Mouse (Mus musculus): ENCODE results near the gene Olfr324. TPM values are rescaled to one million over a fixed set of nuclear protein-coding genes. Genes with fewer than 3 reads are reported as not detected.

The Olfr324 gene
- polyA plus RNA-seq, 1 experiment, result not detected

DNA sequence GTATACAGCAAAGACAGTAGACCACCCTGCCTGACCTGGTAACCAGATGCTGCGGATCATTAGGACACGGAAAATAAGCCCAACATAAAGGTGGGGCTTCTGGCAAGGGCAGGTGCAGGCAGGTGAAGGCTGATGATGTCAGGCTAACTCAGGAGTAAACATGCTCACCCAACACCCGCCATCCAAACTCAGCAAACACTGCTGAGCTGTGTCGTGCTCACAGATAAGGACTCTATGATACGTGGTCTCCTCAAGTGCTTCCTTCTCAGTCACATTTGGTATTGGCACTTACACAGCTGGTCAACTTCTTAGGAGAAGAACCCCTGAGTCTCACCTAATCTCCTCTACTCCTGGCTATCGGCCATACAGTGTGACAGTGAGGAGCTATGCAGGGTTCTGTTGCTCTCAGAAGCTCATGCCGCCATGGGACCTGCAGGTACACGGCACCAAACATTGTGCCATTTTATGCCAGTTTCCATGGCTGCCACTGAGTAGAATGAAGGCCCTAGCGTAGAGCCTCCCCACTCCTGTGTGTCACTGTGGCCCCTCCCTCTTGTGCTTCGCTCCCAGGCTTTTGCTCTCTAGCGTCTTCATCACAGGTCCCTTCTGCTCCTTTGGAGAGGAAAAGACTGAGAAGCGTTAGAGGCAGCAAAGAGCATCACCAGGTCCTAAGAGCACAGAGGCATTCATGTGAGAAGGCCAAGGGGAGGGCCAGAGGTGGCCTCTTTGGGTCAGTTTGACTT lies 11.4 kb downstream of the Olfr324 start:
- WGBS, result 32% methylated on average over 12 of the region's 12 CpGs

DNA sequence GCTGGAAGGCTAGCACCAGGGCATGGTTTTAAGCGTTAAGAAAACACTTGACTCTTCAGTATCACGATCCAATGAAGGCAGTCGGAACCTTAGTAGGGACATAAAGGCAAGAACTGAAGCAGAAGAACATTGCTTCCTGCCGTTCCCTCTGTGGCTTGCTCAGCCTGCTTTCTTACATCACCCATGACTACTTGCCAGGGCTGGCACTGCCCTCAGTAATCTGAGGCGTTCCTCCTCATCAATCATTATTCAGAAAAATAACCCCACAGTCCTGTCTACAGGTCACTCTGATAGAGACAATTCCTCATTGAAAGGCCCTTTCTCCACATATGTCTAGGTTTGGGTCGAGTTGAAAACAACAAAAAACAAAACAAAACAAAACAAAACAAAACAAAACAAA lies 12.1 kb downstream of the Olfr324 start:
- TF ChIP-seq POLR2A (IDR thresholded peaks at IDR 0.05; ENCODE audit: low read depth, low read length) (no peak), CTCF (IDR thresholded peaks at IDR 0.05; ENCODE audit: extremely low read depth, insufficient read length, insufficient replicate concordance, low read depth, low read length) (no peak)
- peak overlapping the region; percentile 48 for H3K27ac ChIP-seq (ENCODE audit: insufficient read depth, low read depth, low read length)
- 0 out of 2 replicates have a peak, but pooled peaks cover 2% of the 10 kb centered on the region for H3K36me3 ChIP-seq (ENCODE audit: control insufficient read depth, insufficient read depth, low read length)
- WGBS, result 34% methylated on average over 6 of the region's 6 CpGs
- H3K27me3 ChIP-seq (ENCODE audit: control insufficient read depth, insufficient read depth, low read length), result no peaks in the 10 kb centered on the region
- peaks cover 37% of the 10 kb centered on the region for H3K4me1 ChIP-seq (ENCODE audit: control insufficient read depth, insufficient read depth, insufficient read length, low read length)
- no peak overlapping the region for H3K4me3 ChIP-seq (ENCODE audit: low read depth, low read length)

More for the DNA sequence above, 11.4 kb downstream of the Olfr324 start:
- Histone ChIP-seq H3K4me1 (ENCODE audit: control insufficient read depth, insufficient read depth, insufficient read length, low read length) (peaks cover 37% of the 10 kb centered on the region), H3K27me3 (ENCODE audit: control insufficient read depth, insufficient read depth, low read length) (no peaks in the 10 kb centered on the region), H3K4me3 (ENCODE audit: low read depth, low read length) (no peak overlapping the region), H3K27ac (ENCODE audit: insufficient read depth, low read depth, low read length) (peak overlapping the region; percentile 48), H3K36me3 (ENCODE audit: control insufficient read depth, insufficient read depth, low read length) (0 out of 2 replicates have a peak, but pooled peaks cover 2% of the 10 kb centered on the region)
- TF ChIP-seq POLR2A (IDR thresholded peaks at IDR 0.05; ENCODE audit: low read depth, low read length), result no peak
- TF ChIP-seq CTCF (IDR thresholded peaks at IDR 0.05; ENCODE audit: extremely low read depth, insufficient read length, insufficient replicate concordance, low read depth, low read length), result no peak

GRCm38 (mm10) chr11:58613359-58613758 lies 18.4 kb downstream of the Olfr324 start:
- Histone ChIP-seq H3K4me3 (ENCODE audit: low read depth, low read length) (no peak overlapping the region), H3K36me3 (ENCODE audit: control insufficient read depth, insufficient read depth, low read length) (no peaks in the 10 kb centered on the region), H3K27me3 (ENCODE audit: control insufficient read depth, insufficient read depth, low read length) (no peaks in the 10 kb centered on the region), H3K4me1 (ENCODE audit: control insufficient read depth, insufficient read depth, insufficient read length, low read length) (peaks cover 49% of the 10 kb centered on the region), H3K27ac (ENCODE audit: insufficient read depth, low read depth, low read length) (peak overlapping the region; percentile 76; the same call in 1 of the 2 replicates)
- TF ChIP-seq CTCF (IDR thresholded peaks at IDR 0.05; ENCODE audit: extremely low read depth, insufficient read length, insufficient replicate concordance, low read depth, low read length) (no peak), POLR2A (IDR thresholded peaks at IDR 0.05; ENCODE audit: low read depth, low read length) (no peak)
- WGBS, result 25% methylated on average over 3 of the region's 3 CpGs

- Histone ChIP-seq H3K36me3 (ENCODE audit: control insufficient read depth, insufficient read depth, low read length) (no peaks in the 10 kb centered on the region), H3K4me3 (ENCODE audit: low read depth, low read length) (no peak overlapping the region), H3K4me1 (ENCODE audit: control insufficient read depth, insufficient read depth, insufficient read length, low read length) (peaks cover 52% of the 10 kb centered on the region), H3K27ac (ENCODE audit: insufficient read depth, low read depth, low read length) (peak overlapping the region; percentile 76), H3K27me3 (ENCODE audit: control insufficient read depth, insufficient read depth, low read length) (no peaks in the 10 kb centered on the region)
- TF ChIP-seq POLR2A (IDR thresholded peaks at IDR 0.05; ENCODE audit: low read depth, low read length) (no peak), CTCF (IDR thresholded peaks at IDR 0.05; ENCODE audit: extremely low read depth, insufficient read length, insufficient replicate concordance, low read depth, low read length) (no peak)
Observed at GRCm38 (mm10) chr11:58614526-58614925, 19.6 kb downstream of the Olfr324 start.

GRCm38 (mm10) chr11:58615975-58616374 lies 21.1 kb downstream of the Olfr324 start, which contains the start of gene 2210407C18Rik:
TSS of gene 2210407C18Rik (minus strand) at chr11:58616075.
- Histone ChIP-seq H3K4me3 (ENCODE audit: low read depth, low read length) (no peak within 1 kb of the TSS), H3K27me3 (ENCODE audit: control insufficient read depth, insufficient read depth, low read length) (no peaks in the 10 kb centered on the region), H3K36me3 (ENCODE audit: control insufficient read depth, insufficient read depth, low read length) (no peaks in the 10 kb centered on the region), H3K27ac (ENCODE audit: insufficient read depth, low read depth, low read length) (no peak within 1 kb of the TSS), H3K4me1 (ENCODE audit: control insufficient read depth, insufficient read depth, insufficient read length, low read length) (peaks cover 45% of the 10 kb centered on the region; the same call in 1 of the 2 replicates)
- 84% methylated on average over 4 of the region's 4 CpGs for WGBS
- TF ChIP-seq CTCF (IDR thresholded peaks at IDR 0.05; ENCODE audit: extremely low read depth, insufficient read length, insufficient replicate concordance, low read depth, low read length) (no peak), POLR2A (IDR thresholded peaks at IDR 0.05; ENCODE audit: low read depth, low read length) (no peak)

- 15% methylated on average over 3 of the region's 3 CpGs for WGBS
- Histone ChIP-seq H3K4me3 (ENCODE audit: low read depth, low read length) (no peak overlapping the region), H3K36me3 (ENCODE audit: control insufficient read depth, insufficient read depth, low read length) (no peaks in the 10 kb centered on the region), H3K27me3 (ENCODE audit: control insufficient read depth, insufficient read depth, low read length) (no peaks in the 10 kb centered on the region), H3K4me1 (ENCODE audit: control insufficient read depth, insufficient read depth, insufficient read length, low read length) (peaks cover 40% of the 10 kb centered on the region; the same call in 1 of the 2 replicates), H3K27ac (ENCODE audit: insufficient read depth, low read depth, low read length) (peak overlapping the region; percentile 91)
- TF ChIP-seq POLR2A (IDR thresholded peaks at IDR 0.05; ENCODE audit: low read depth, low read length), result no peak
- no peak for TF ChIP-seq CTCF (IDR thresholded peaks at IDR 0.05; ENCODE audit: extremely low read depth, insufficient read length, insufficient replicate concordance, low read depth, low read length)
Observed at GRCm38 (mm10) chr11:58618369-58618768, 23.5 kb downstream of the Olfr324 start.

DNA sequence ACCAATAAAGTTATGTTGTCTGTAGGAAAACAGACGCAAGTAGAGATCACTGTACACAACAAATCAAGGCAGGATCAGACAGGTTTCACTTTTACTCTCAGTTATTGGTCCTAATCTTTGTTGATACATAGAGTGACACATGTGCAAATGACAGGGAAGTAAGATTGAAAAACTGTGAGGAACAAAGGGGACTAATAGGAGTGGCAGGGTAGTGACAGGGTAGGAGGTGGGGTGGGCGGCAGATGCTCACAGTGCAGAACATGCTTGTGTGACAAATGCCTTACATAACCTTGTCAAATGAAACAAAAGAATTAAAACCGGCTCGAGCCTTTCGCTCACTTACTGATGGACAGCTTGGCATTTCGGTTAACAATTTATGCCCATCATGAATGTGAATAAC lies 23.9 kb downstream of the Olfr324 start:
- WGBS, result 29% methylated on average over 6 of the region's 6 CpGs
- Histone ChIP-seq H3K4me3 (ENCODE audit: low read depth, low read length) (no peak overlapping the region), H3K27me3 (ENCODE audit: control insufficient read depth, insufficient read depth, low read length) (no peaks in the 10 kb centered on the region), H3K4me1 (ENCODE audit: control insufficient read depth, insufficient read depth, insufficient read length, low read length) (peaks cover 38% of the 10 kb centered on the region; the same call in 1 of the 2 replicates), H3K36me3 (ENCODE audit: control insufficient read depth, insufficient read depth, low read length) (no peaks in the 10 kb centered on the region), H3K27ac (ENCODE audit: insufficient read depth, low read depth, low read length) (peak overlapping the region; percentile 91)
- TF ChIP-seq CTCF (IDR thresholded peaks at IDR 0.05; ENCODE audit: extremely low read depth, insufficient read length, insufficient replicate concordance, low read depth, low read length), result no peak
- TF ChIP-seq POLR2A (IDR thresholded peaks at IDR 0.05; ENCODE audit: low read depth, low read length), result no peak

All from small intestine, adult 2 months (tissue).